Mouse (Mus musculus) embryonic facial prominence, embryonic 12.5 days (tissue): ENCODE results near the gene Smpdl3b. TPM values are rescaled to one million over a fixed set of nuclear protein-coding genes. Genes with fewer than 3 reads are reported as not detected.
"Not testable (repeated sequence)": the region's sequence is repeated elsewhere in the genome, so short reads cannot be mapped to it uniquely, and the experiment has no call there.

Experiments
- ATAC-seq: fragments of 200-750 bp; cut with Nextera tagmentation; 2 replicates; pipeline ENCODE4 v1.8.0; 2017; ENCODE audit not compliant: insufficient number of reproducible peaks, insufficient read depth, low FRiP score, low TSS enrichment
- H3K27ac ChIP-seq: fragments of 300-500 bp; sonication (generic); 2 replicates; pipeline ENCODE4 v1.5.1; 2016; ENCODE audit warnings: mild to moderate bottlenecking
- H3K27me3 ChIP-seq: fragments of 300-500 bp; sonication (generic); 2 replicates; pipeline ENCODE4 v1.6.1; 2016; ENCODE audit warnings: mild to moderate bottlenecking, moderate library complexity
- H3K36me3 ChIP-seq: fragments of 300-500 bp; sonication (generic); 2 replicates; pipeline ENCODE4 v1.6.1; 2016; ENCODE audit warnings: mild to moderate bottlenecking
- H3K4me1 ChIP-seq: fragments of 300-500 bp; sonication (generic); 2 replicates; pipeline ENCODE4 v1.6.1; 2016
- H3K4me2 ChIP-seq: fragments of 300-500 bp; sonication (generic); replicated peaks from 2 replicates; pipeline ENCODE4 v1.6.1; 2016; ENCODE audit warnings: mild to moderate bottlenecking, moderate library complexity
- H3K4me3 ChIP-seq: fragments of 300-500 bp; sonication (generic); 2 replicates; pipeline ENCODE4 v1.5.1; 2016; ENCODE audit warnings: mild to moderate bottlenecking
- H3K9ac ChIP-seq: fragments of 300-500 bp; sonication (generic); 2 replicates; pipeline ENCODE4 v1.6.1; 2016; ENCODE audit warnings: mild to moderate bottlenecking, moderate library complexity
- H3K9me3 ChIP-seq: fragments of 300-500 bp; sonication (generic); 2 replicates; pipeline ENCODE4 v1.6.1; 2016; ENCODE audit warnings: mild to moderate bottlenecking, moderate library complexity
- WGBS: fragments of 180-500 bp; shearing (Covaris S2); methylation state at CpG from one replicate; pipeline ENCODE4 v1.1.7; 2016; 5-methylcytosine and 5-hydroxymethylcytosine counted together
- polyA plus RNA-seq: library from polyadenylated mRNA; unstranded; fragments of >200 nt; fragmentation: Nextera tagmentation; extraction: Ambion mirVana; gene quantifications from 2 replicates; pipeline ENCODE4 v1.2.1, GENCODE M21; 2016

Gene Smpdl3b
- polyA plus RNA-seq, 1 experiment from 2014 or later = 4.2 TPM

DNA sequence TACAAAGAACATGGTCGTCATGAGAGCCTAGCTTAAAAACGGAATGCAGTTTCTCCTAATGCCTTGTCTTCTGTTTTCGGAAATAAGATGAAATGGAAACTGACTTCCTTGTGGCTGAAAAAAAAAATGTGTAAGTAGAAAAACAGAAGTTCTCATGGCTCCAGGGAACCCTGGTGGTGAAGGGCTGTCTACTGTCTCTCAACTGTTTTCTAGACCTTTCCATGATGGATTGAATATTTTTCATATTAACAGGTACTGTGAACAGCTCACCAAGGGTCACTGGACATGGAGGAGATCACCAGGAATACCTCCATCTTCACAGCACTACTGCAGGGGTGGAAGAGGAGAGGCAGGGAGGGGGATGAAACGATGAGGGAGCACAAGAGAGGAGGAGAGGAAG, 41.0 kb upstream of the Smpdl3b start:
- no peak overlapping the region for H3K27ac ChIP-seq
- no peaks in the 10 kb centered on the region for H3K36me3 ChIP-seq
- no peak overlapping the region for H3K9ac ChIP-seq
- peaks cover 15% of the 10 kb centered on the region for H3K27me3 ChIP-seq
- H3K4me1 ChIP-seq = no peaks in the 10 kb centered on the region
- ATAC-seq = no peak
- WGBS = 77% methylated on average over 4 of the region's 4 CpGs
- no peak overlapping the region for H3K4me3 ChIP-seq
- no peak overlapping the region for H3K4me2 ChIP-seq
- H3K9me3 ChIP-seq = no peaks in the 10 kb centered on the region

DNA sequence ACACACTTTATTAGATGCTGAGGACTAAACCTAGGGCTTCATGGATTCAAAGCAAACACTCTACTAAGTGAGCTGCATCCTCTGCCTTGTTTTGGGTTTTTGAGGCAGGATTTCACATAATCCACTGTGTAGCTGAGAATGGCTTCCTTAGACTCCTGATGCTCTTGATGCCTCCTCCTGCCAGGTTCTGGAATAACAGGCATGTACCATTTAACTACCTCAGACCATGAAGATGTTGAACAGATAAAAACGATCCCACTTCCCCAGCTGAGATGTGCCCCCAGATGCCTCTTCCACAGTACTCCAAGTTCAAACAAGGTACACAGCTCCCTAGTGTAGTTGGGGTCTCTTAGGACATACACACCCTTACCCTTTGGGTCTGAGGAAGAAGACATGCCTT, 40.4 kb upstream of the Smpdl3b start:
- WGBS = 81% methylated on average over 1 of the region's 1 CpGs
- peaks cover 15% of the 10 kb centered on the region for H3K27me3 ChIP-seq

DNA sequence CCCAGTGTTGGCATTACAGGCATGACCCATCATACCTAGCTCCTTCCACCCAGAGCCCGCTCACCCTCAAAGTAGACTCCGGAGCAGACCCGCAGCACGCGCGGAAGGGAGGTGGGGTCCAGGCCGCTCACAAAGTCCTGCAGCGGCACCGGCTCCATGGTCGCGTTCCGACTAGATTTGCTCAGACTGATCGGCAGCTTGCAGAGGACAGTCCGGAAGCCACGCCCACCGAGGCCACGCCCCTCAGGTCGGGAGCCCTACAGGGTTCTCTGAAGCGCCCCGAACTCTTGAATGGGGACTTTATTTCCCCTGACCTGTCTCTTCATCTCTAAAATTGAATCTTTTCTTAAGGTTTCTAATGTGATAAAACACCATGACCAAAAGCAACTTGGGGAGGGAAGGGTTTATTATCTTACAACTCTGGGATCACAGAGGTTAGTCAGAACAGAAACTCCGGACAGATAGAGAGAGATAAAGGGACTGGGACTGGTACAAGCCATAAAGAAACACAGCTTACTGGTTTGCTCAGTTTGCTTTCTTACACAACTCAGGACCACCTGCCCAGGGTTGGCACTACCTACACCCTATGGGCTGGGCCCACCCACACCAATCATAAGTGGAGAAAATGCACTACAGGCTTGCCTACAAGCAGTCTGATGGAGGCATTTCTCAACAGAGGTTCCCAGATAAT, 39.3 kb upstream of the Smpdl3b start, which contains the start of gene Themis2:
Themis2 (minus strand) TSS at position 192 of the 691 bp plus-strand sequence.
- ATAC-seq = no peak
- no peak within 1 kb of the TSS; the same call in 1 of the 2 replicates for H3K9ac ChIP-seq
- 3% methylated on average over 21 of the region's 21 CpGs for whole genome bisulfite sequencing

More for the DNA sequence above, 40.4 kb upstream of the Smpdl3b start:
- Histone ChIP-seq H3K4me2 (no peak overlapping the region), H3K4me1 (no peaks in the 10 kb centered on the region), H3K4me3 (no peak overlapping the region), H3K27ac (no peak overlapping the region), H3K9ac (no peak overlapping the region), H3K9me3 (no peaks in the 10 kb centered on the region), H3K36me3 (no peaks in the 10 kb centered on the region)
- no peak for ATAC-seq

DNA sequence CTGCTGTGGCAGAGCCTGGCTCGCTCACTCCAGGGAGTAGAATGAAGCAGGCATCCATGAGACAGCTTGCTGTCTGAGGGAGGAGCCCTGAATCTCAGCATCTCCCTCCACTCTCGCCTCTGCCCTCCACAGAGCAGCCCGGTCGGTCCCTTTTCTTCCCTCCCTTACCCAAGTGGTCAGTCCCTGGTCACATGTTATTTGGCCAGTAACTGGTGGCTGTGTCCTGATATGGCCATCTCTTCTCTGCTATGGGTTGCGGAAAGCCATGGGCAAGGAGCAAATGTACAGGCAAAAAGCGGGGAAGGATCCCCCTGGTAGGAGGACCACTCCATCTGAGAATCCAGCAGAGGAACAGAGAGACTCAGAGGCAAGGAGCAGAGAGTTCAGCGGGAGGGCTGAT, 38.1 kb upstream of the Smpdl3b start:
- WGBS = 63% methylated on average over 7 of the region's 7 CpGs
- Histone ChIP-seq H3K4me1 (no peaks in the 10 kb centered on the region), H3K27me3 (peaks cover 15% of the 10 kb centered on the region), H3K9ac (no peak overlapping the region), H3K36me3 (no peaks in the 10 kb centered on the region), H3K4me2 (no peak overlapping the region), H3K27ac (no peak overlapping the region), H3K4me3 (no peak overlapping the region), H3K9me3 (no peaks in the 10 kb centered on the region)
- no peak for ATAC-seq

More for the DNA sequence above, 39.3 kb upstream of the Smpdl3b start, which contains the start of gene Themis2:
- Histone ChIP-seq H3K36me3 (no peaks in the 10 kb centered on the region), H3K4me1 (no peaks in the 10 kb centered on the region), H3K27me3 (peaks cover 15% of the 10 kb centered on the region), H3K4me3 (peak within 1 kb of the TSS; percentile 34), H3K4me2 (peak within 1 kb of the TSS; percentile 51), H3K27ac (no peak within 1 kb of the TSS), H3K9me3 (no peaks in the 10 kb centered on the region)

DNA sequence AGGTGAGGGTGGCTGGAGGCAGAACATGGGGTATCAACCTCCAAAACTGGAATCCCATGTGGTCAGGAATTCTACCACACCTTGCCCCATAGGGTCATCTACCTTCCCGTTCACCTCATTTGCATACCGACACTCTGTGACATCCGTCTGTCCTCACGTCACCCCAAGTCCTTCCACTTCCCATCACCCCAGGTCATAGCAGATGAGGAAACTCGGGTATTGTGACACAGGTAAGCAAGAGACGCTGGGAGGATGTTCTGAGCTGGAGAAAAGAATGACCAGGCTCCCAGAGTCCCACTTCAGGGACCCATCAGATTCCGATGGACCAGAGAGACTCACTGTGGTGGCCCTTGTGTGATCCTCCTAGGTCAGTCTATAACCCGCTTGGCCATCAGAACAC, 37.7 kb upstream of the Smpdl3b start:
- WGBS = 69% methylated on average over 8 of the region's 8 CpGs
- no peak overlapping the region for H3K4me2 ChIP-seq
- no peaks in the 10 kb centered on the region for H3K9me3 ChIP-seq
- H3K27me3 ChIP-seq = peaks cover 15% of the 10 kb centered on the region
- no peaks in the 10 kb centered on the region for H3K4me1 ChIP-seq
- H3K9ac ChIP-seq = no peak overlapping the region
- H3K4me3 ChIP-seq = no peak overlapping the region
- ATAC-seq = no peak
- no peaks in the 10 kb centered on the region for H3K36me3 ChIP-seq
- H3K27ac ChIP-seq = no peak overlapping the region

DNA sequence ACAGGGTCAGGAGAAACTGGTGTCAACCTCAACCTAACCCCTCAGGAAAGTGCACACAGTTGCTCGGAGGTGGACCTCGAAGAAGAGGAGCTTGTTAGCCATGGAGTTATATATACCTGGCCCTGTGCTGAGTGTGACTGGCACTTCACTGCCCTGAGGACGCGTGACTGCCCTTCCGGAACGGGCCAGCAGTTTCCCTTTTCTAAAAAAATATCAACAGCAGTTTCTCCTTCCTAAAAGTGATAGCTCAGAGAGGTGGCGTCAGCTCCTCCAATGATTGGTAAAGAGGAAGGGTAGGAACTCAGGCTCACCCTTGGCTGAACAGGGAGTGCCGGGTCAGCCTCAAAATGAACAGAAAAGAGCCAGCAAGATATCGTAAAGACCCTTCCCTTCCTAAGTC, 37.0 kb upstream of the Smpdl3b start:
- no peaks in the 10 kb centered on the region for H3K36me3 ChIP-seq
- H3K9ac ChIP-seq = no peak overlapping the region
- H3K4me3 ChIP-seq = no peak overlapping the region
- no peak overlapping the region for H3K4me2 ChIP-seq
- 68% methylated on average over 9 of the region's 9 CpGs for WGBS
- H3K27me3 ChIP-seq = peaks cover 15% of the 10 kb centered on the region
- H3K9me3 ChIP-seq = no peaks in the 10 kb centered on the region
- ATAC-seq = no peak
- H3K4me1 ChIP-seq = no peaks in the 10 kb centered on the region
- no peak overlapping the region for H3K27ac ChIP-seq

DNA sequence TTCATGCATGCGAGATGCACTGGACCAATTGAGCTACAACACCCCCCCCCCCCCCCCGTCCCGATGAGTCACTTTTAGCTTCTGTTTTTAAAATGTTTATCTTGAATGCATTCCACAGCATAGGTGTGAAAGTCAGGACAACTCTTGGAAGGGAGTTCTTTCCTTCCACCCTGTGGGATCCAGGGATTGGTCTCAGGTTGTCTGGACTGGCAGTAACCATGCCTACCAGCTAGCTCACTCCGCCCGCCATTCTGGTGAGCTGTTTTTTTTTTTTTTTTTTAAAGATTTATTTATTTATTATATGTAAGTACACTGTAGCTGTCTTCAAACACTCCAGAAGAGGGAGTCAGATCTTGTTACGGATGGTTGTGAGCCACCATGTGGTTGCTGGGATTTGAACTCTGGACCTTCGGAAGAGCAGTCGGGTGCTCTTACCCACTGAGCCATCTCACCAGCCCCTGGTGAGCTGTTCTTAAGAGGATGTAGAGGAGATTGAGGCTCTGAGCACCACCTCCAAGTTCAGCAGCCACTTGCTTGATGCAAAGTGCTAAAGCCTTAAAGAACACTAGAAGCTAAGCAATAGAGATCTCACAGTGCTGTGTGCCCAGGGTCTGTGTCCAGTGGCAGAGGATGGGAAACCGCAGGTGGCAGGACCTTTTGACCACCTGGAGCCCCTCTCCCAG, 36.4 kb upstream of the Smpdl3b start:
- H3K4me1 ChIP-seq, H3K27ac ChIP-seq, H3K4me2 ChIP-seq, H3K9me3 ChIP-seq, ATAC-seq, H3K9ac ChIP-seq, H3K4me3 ChIP-seq, H3K36me3 ChIP-seq: not testable (repeated sequence)
- WGBS = 82% methylated on average over 7 of the region's 9 CpGs
- H3K27me3 ChIP-seq = peaks cover 15% of the 10 kb centered on the region

DNA sequence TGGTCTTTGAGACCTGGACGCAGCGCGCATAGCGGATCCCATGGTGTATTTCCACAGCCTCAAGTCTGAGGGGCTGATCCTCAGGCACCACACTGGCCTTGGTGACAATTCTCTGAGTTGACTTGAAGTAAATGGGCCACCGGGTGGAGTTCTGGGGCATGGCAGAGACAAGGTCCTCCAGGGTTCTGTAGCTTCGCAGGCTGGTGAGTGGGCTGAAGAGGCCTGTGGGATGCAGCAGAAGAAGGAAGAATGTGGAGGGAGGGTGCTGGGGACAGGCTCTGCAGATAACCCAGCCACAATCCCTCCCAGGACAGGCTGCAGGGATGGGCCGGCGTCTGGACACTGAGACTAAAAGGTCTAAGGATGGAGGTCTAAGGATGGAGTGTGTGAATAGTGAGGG, 32.7 kb upstream of the Smpdl3b start:
- Histone ChIP-seq H3K4me2 (no peak overlapping the region), H3K27me3 (peaks cover under 1% of the 10 kb centered on the region; the same call in 1 of the 2 replicates), H3K4me1 (no peaks in the 10 kb centered on the region), H3K9me3 (no peaks in the 10 kb centered on the region), H3K4me3 (no peak overlapping the region), H3K9ac (no peak overlapping the region), H3K36me3 (no peaks in the 10 kb centered on the region), H3K27ac (no peak overlapping the region)
- no peak for ATAC-seq
- WGBS = 88% methylated on average over 8 of the region's 8 CpGs

DNA sequence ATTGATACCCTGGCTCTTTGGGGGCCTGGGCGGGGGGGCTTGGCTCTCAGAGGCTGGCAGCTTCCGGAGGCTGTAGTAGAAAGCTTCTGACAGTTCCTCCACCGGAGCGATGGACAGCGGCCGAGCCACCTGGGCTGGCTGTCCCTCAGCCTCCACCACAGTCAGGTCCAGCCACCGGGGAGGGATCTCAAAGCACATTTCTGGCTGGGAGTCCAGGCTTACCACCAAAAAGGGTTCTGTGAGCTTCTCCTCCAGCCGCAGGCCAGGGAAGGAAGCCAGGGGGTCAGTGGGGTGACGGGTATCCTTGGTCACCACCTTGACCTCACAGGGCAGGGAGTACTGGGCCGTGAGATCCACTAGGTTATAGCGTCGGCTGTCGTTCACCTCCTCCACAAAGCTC, 28.2 kb upstream of the Smpdl3b start:
- H3K4me3 ChIP-seq = no peak overlapping the region
- ATAC-seq = no peak
- H3K27me3 ChIP-seq = no peaks in the 10 kb centered on the region
- H3K9ac ChIP-seq = no peak overlapping the region
- WGBS = 84% methylated on average over 13 of the region's 13 CpGs
- H3K4me2 ChIP-seq = no peak overlapping the region
- 0 out of 2 replicates have a peak, but pooled peaks cover 3% of the 10 kb centered on the region for H3K36me3 ChIP-seq
- H3K4me1 ChIP-seq = no peaks in the 10 kb centered on the region
- no peak overlapping the region for H3K27ac ChIP-seq
- no peaks in the 10 kb centered on the region for H3K9me3 ChIP-seq

DNA sequence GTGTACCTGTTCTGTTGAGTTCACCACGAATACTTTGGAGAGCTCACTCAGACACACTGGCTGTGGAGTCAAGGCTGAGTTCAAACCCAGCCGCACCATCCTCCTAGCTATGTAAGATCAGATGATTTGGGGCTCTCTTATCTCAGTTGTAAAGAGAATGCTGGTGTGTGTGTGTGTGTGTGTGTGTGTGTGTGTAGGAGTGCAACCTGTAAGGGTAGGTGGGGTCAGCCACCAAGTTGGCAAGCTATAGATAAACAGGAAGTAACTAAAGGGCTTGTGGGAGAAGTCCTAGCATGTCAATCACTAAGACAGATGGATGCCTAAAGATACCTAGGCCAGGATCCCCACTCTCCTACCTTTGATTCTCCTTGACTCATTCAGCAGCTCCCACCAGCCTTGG, 26.7 kb upstream of the Smpdl3b start:
- ATAC-seq = no peak
- H3K27ac ChIP-seq = no peak overlapping the region
- H3K9ac ChIP-seq = no peak overlapping the region
- peaks cover 15% of the 10 kb centered on the region for H3K36me3 ChIP-seq
- H3K9me3 ChIP-seq = no peaks in the 10 kb centered on the region
- no peak overlapping the region for H3K4me2 ChIP-seq
- no peaks in the 10 kb centered on the region for H3K27me3 ChIP-seq
- WGBS = 86% methylated on average over 2 of the region's 2 CpGs
- no peak overlapping the region for H3K4me3 ChIP-seq
- no peaks in the 10 kb centered on the region for H3K4me1 ChIP-seq

DNA sequence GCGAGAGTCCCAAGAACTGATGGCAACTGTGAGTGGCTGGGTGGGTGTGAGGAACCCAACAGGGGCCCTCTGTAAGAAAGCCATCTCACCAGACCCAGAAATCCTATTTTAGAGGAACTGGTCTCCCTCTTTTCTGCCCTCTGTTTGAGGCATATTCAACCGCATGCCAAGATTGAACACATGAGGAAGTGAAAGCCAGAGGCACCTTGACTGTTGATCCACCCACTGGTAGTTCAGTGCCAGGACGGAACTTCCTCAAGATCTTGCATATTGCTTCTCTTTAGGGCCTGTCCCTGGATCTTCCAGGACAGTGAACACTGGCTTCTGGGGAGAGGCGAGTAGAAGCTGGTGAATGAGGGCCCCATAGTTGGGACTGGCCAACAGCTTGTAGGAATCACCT, 23.2 kb upstream of the Smpdl3b start:
- H3K4me1 ChIP-seq = no peaks in the 10 kb centered on the region
- H3K36me3 ChIP-seq = peaks cover 50% of the 10 kb centered on the region
- no peak overlapping the region for H3K27ac ChIP-seq
- WGBS = 86% methylated on average over 4 of the region's 4 CpGs
- H3K9ac ChIP-seq = no peak overlapping the region
- no peak overlapping the region for H3K4me2 ChIP-seq
- ATAC-seq = no peak
- H3K9me3 ChIP-seq = no peaks in the 10 kb centered on the region
- no peaks in the 10 kb centered on the region for H3K27me3 ChIP-seq
- H3K4me3 ChIP-seq = no peak overlapping the region

DNA sequence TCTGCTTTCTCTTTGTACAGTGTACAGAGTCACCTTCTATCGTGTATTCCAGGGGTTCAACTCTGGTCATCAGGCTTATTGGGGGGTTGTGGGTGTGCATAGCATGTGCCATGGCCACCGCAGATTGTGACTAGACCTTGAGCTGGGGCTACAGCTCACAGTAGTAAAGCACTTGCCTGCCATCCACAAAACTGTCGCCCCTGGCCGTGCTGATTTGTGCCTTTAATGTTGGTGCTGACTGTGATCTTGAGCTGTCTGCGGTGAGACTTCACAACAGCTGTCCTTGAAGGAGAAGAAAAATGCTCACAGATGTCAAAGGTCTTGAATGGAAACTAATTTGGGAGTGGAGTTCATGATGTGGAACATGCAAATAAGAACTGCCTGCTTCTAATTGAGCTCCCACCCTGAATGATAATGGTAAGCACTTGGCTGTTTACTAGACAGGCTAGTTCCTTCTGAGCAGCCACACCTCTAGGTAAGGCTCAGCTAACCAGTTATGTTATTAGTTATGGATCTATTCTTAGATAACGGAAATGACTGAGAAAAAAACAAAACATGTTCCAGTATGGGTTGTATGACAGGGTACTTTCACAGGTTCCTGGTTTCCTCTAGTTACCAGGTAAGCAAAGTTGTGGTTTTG, 21.6 kb upstream of the Smpdl3b start:
- Histone ChIP-seq H3K27ac (no peak overlapping the region), H3K36me3 (peaks cover 64% of the 10 kb centered on the region), H3K9ac (no peak overlapping the region), H3K9me3 (no peaks in the 10 kb centered on the region), H3K27me3 (no peaks in the 10 kb centered on the region), H3K4me2 (no peak overlapping the region), H3K4me1 (no peaks in the 10 kb centered on the region), H3K4me3 (no peak overlapping the region)
- WGBS = 91% methylated on average over 6 of the region's 6 CpGs
- ATAC-seq = no peak
